Mouse (Mus musculus) lung, adult 2 months (tissue): ENCODE results near the gene Usp17ld.

Experiments
- CTCF ChIP-seq: fragments of 200-500 bp; IDR thresholded peaks from 2 replicates; pipeline ENCODE4 v1.5.1; 2011; ENCODE audit warnings: mild to moderate bottlenecking, low read length, control low read depth; ENCODE audit not compliant: insufficient read depth
- POLR2A ChIP-seq: fragments of 200-500 bp; IDR thresholded peaks from 2 replicates; pipeline ENCODE4 v1.6.1; 2011; ENCODE audit warnings: low read depth, mild to moderate bottlenecking, control low read depth, low read length, borderline replicate concordance; ENCODE audit errors: extremely low read depth

DNA sequence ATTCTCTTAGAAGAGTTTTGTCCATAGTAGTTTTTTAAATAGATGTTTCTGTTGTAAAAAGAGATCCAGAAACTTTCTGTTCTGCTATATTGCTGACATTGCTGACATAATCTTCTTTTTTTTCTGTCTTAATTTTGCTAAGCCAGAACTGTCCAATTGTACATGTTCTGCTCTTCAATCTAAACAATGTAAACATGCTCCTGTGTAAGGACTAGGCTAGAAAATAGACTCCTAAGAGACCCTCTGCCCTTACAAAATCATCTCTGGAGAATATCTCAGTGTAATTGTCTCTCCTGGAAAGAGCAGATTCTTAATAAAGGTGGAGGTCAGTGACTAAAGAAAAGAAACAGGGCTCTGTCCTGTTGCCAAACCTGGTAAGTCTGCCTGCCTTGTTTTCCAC is 35.6 kb downstream of the Usp17ld start, which contains the start of gene Olfr594:
- TF ChIP-seq CTCF (no peak), POLR2A (no peak)
